8 mouse cellular contexts compared by ENCODE assay signal in genomic region chr7:37770400-37771050, GRCm38 (mm10). TPM values are rescaled to one million over a fixed set of nuclear protein-coding genes. Genes with fewer than 3 reads are reported as not detected.
DNase-seq lines count a peak whose midpoint lies in the region; ATAC-seq lines count a peak whose summit lies in the region.

No protein-coding gene starts in this region.

- peak overlapping the region; percentile 55 for H3K4me3 ChIP-seq in embryonic facial prominence, embryonic 15.5 days (replicated peaks)
- H3K4me3 ChIP-seq in heart, embryonic 11.5 days (ENCODE audit: low read depth, low read length): peak overlapping the region; percentile 56
- peak overlapping the region; percentile 55 for H3K4me3 ChIP-seq in kidney, embryonic 16.5 days (ENCODE audit: low read length)
- H3K4me3 ChIP-seq in liver, embryonic 12.5 days: peak overlapping the region; percentile 28
- peak overlapping the region; percentile 58 for H3K4me3 ChIP-seq in neural tube, embryonic 11.5 days (ENCODE audit: low read depth, low read length)

- under 1% methylated on average over 57 of the region's 57 CpGs for WGBS in embryonic facial prominence, embryonic 15.5 days
- WGBS in heart, embryonic 11.5 days (ENCODE audit: insufficient replicate concordance): under 1% methylated on average over 57 of the region's 57 CpGs
- 0% methylated on average over 57 of the region's 57 CpGs for WGBS in kidney, embryonic 16.5 days
- under 1% methylated on average over 50 of the region's 57 CpGs for WGBS in liver, embryonic 12.5 days (ENCODE audit: insufficient replicate concordance)
- under 1% methylated on average over 57 of the region's 57 CpGs for WGBS in neural tube, embryonic 11.5 days

- peak overlapping the region; percentile 37 for H3K9ac ChIP-seq in embryonic facial prominence, embryonic 15.5 days
- H3K9ac ChIP-seq in heart, embryonic 11.5 days (ENCODE audit: low read depth, low read length): peak overlapping the region; percentile 61; the same call in 1 of the 2 replicates
- peak overlapping the region; percentile 64 for H3K9ac ChIP-seq in kidney, embryonic 16.5 days (replicated peaks; ENCODE audit: low read length)
- H3K9ac ChIP-seq in liver, embryonic 12.5 days: no peak overlapping the region
- peak overlapping the region; percentile 77 for H3K9ac ChIP-seq in neural tube, embryonic 11.5 days (ENCODE audit: low read length)

- peak overlapping the region; percentile 48; the same call in 1 of the 2 replicates for H3K27ac ChIP-seq in embryonic facial prominence, embryonic 15.5 days (replicated peaks)
- no peak overlapping the region for H3K27ac ChIP-seq in heart, embryonic 11.5 days (ENCODE audit: low read depth, low read length)
- H3K27ac ChIP-seq in kidney, embryonic 16.5 days (ENCODE audit: low read length): no peak overlapping the region
- no peak overlapping the region for H3K27ac ChIP-seq in liver, embryonic 12.5 days
- peak overlapping the region; percentile 94 for H3K27ac ChIP-seq in neural tube, embryonic 11.5 days (ENCODE audit: low read depth, low read length)

- H3K27me3 ChIP-seq in embryonic facial prominence, embryonic 15.5 days: peaks cover 88% of the 10 kb centered on the region
- peaks cover 73% of the 10 kb centered on the region for H3K27me3 ChIP-seq in heart, embryonic 11.5 days (ENCODE audit: control insufficient read depth, insufficient read depth, low read length)
- H3K27me3 ChIP-seq in kidney, embryonic 16.5 days (ENCODE audit: insufficient read depth, low read length): peaks cover 81% of the 10 kb centered on the region
- H3K27me3 ChIP-seq in liver, embryonic 12.5 days (replicated peaks): peaks cover 97% of the 10 kb centered on the region
- H3K27me3 ChIP-seq in neural tube, embryonic 11.5 days (ENCODE audit: control insufficient read depth, insufficient read depth, low read length): peaks cover 3% of the 10 kb centered on the region; the same call in 1 of the 2 replicates

- H3K36me3 ChIP-seq in embryonic facial prominence, embryonic 15.5 days: no peaks in the 10 kb centered on the region
- no peaks in the 10 kb centered on the region for H3K36me3 ChIP-seq in heart, embryonic 11.5 days (ENCODE audit: control insufficient read depth, insufficient read depth, low read length)
- no peaks in the 10 kb centered on the region for H3K36me3 ChIP-seq in kidney, embryonic 16.5 days (ENCODE audit: insufficient read depth, low read length)
- no peaks in the 10 kb centered on the region for H3K36me3 ChIP-seq in liver, embryonic 12.5 days
- no peaks in the 10 kb centered on the region for H3K36me3 ChIP-seq in neural tube, embryonic 11.5 days (ENCODE audit: control insufficient read depth, insufficient read depth, low read length)

- DNase-seq in CD4-positive, CD25-positive, alpha-beta regulatory T cell, adult 2 months (ENCODE audit: low read depth, low spot score): peak; percentile 4
- peak; percentile 94 for DNase-seq in neural tube, embryonic 11.5 days (ENCODE audit: low spot score)
- peak; percentile 11 for DNase-seq in thymus, postnatal 0 days (ENCODE audit: low spot score)

- peak overlapping the region; percentile 98 for H3K4me2 ChIP-seq in embryonic facial prominence, embryonic 15.5 days (replicated peaks)
- peak overlapping the region; percentile 96 for H3K4me2 ChIP-seq in heart, embryonic 11.5 days
- peak overlapping the region; percentile 98 for H3K4me2 ChIP-seq in kidney, embryonic 16.5 days (replicated peaks; ENCODE audit: low read depth, low read length)
- H3K4me2 ChIP-seq in liver, embryonic 12.5 days: peak overlapping the region; percentile 63
- peak overlapping the region; percentile 60 for H3K4me2 ChIP-seq in neural tube, embryonic 11.5 days (ENCODE audit: low read depth)

- no peak for ATAC-seq in CD4-positive, CD25-positive, alpha-beta regulatory T cell, adult 4 months
- peak; percentile 78 for ATAC-seq in embryonic facial prominence, embryonic 15.5 days (ENCODE audit: insufficient number of reproducible peaks, low FRiP score, low TSS enrichment, low read depth)
- peak; percentile 40 for ATAC-seq in heart, embryonic 11.5 days (replicated peaks; ENCODE audit: insufficient number of reproducible peaks, low FRiP score, low TSS enrichment)
- ATAC-seq in kidney, embryonic 16.5 days (ENCODE audit: low FRiP score, low TSS enrichment): peak; percentile 87
- ATAC-seq in liver, embryonic 12.5 days: peak; percentile 37; the same call in 1 of the 2 replicates
- ATAC-seq in neural tube, embryonic 11.5 days (ENCODE audit: insufficient read depth, low FRiP score, low TSS enrichment): peak; percentile 70

- H3K9me3 ChIP-seq in embryonic facial prominence, embryonic 15.5 days (replicated peaks): no peaks in the 10 kb centered on the region
- H3K9me3 ChIP-seq in heart, embryonic 11.5 days (replicated peaks; ENCODE audit: control insufficient read depth, low read length): no peaks in the 10 kb centered on the region
- no peaks in the 10 kb centered on the region for H3K9me3 ChIP-seq in kidney, embryonic 16.5 days (ENCODE audit: low read length)
- H3K9me3 ChIP-seq in liver, embryonic 12.5 days (replicated peaks): no peaks in the 10 kb centered on the region
- no peaks in the 10 kb centered on the region for H3K9me3 ChIP-seq in neural tube, embryonic 11.5 days (ENCODE audit: control insufficient read depth, low read length)

- peaks cover 46% of the 10 kb centered on the region for H3K4me1 ChIP-seq in embryonic facial prominence, embryonic 15.5 days
- H3K4me1 ChIP-seq in heart, embryonic 11.5 days (ENCODE audit: control insufficient read depth, insufficient read depth, low read length): no peaks in the 10 kb centered on the region
- peaks cover 29% of the 10 kb centered on the region for H3K4me1 ChIP-seq in kidney, embryonic 16.5 days (ENCODE audit: insufficient read depth, low read length)
- H3K4me1 ChIP-seq in liver, embryonic 12.5 days: peaks cover 3% of the 10 kb centered on the region; the same call in 1 of the 2 replicates
- H3K4me1 ChIP-seq in neural tube, embryonic 11.5 days (ENCODE audit: control insufficient read depth, insufficient read depth, low read length): peaks cover 15% of the 10 kb centered on the region

RNA-seq across cellular contexts. Expression of gene Zfp536, which starts 2.9 kb away (rescaled TPM):
- under 1 TPM in 1 of 2 experiments, not detected in 1; 0.42 TPM for polyA plus RNA-seq in CD4-positive, CD25-positive, alpha-beta regulatory T cell, adult 4 months (2017; shearing (Covaris generic))
- 6.6 and 8.2 TPM in 2 replicates for polyA plus RNA-seq in embryonic facial prominence, embryonic 15.5 days (2015; fragmentation: Nextera tagmentation; extraction: Ambion mirVana)
- 2.4 and 2.8 TPM in 2 replicates for polyA plus RNA-seq in heart, embryonic 11.5 days (2014; fragmentation: Nextera tagmentation; extraction: Ambion mirVana)
- 9.0 and 10.2 TPM in 2 replicates for polyA plus RNA-seq in kidney, embryonic 16.5 days (2015; fragmentation: Nextera tagmentation; extraction: Ambion mirVana)
- polyA plus RNA-seq in liver, embryonic 12.5 days (2016; fragmentation: Nextera tagmentation; extraction: Ambion mirVana): 0.19 and 0.23 TPM in 2 replicates
- polyA plus RNA-seq in neural tube, embryonic 11.5 days (2014; fragmentation: Nextera tagmentation; extraction: Ambion mirVana): 23.6 and 24.3 TPM in 2 replicates
- polyA plus RNA-seq in thymus, postnatal 0 days (2015; fragmentation: Nextera tagmentation; extraction: Ambion mirVana): 0.16 and 0.24 TPM in 2 replicates

Comparison
In these comparisons a context has a peak if more than half of its experiments do, and no peak if none do; other contexts are left out.
1. DNase-seq: peak in every context shown above with its lines; median percentile 94 in neural tube, embryonic 11.5 days; 11 in thymus, postnatal 0 days; 4 in CD4-positive, CD25-positive, alpha-beta regulatory T cell, adult 2 months.
2. H3K27ac ChIP-seq: peak in embryonic facial prominence, embryonic 15.5 days (single experiment) and neural tube, embryonic 11.5 days (single experiment); none in heart, embryonic 11.5 days (single experiment), kidney, embryonic 16.5 days (single experiment) and liver, embryonic 12.5 days (single experiment).
3. Peak in every context shown above with its lines, with median percentiles within 50 percentile points of each other: H3K4me2 ChIP-seq and H3K4me3 ChIP-seq.